Mouse (Mus musculus): ENCODE measurements around the gene H1foo.

H1foo gene

DNA sequence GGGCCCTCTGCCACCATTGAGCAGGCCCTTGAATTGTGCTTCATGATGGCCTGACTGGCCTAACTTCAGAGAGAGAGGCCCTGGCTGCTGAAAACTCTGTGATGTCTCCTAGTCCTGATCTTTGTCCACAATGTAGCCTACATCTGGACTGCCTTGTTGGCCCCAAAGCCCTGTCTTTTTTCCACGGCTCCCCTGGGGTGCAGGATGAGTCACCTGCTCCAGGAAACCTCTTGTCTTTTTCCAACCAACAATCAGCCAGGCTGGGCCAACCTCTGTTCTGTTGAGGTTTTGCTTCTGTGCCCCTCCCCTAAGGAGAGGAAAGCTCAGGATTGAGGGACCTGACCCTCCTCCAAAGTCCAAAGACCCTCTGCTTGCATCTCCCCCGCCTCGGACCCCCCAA, 17.0 kb downstream of the H1foo start:
- DNase-seq (ENCODE audit: low spot score in 2 of 2): no peak

GRCm38 (mm10) chr6:115962439-115963085, 17.8 kb downstream of the H1foo start:
- DNase-seq (ENCODE audit: low spot score in 2 of 2): no peak

DNA sequence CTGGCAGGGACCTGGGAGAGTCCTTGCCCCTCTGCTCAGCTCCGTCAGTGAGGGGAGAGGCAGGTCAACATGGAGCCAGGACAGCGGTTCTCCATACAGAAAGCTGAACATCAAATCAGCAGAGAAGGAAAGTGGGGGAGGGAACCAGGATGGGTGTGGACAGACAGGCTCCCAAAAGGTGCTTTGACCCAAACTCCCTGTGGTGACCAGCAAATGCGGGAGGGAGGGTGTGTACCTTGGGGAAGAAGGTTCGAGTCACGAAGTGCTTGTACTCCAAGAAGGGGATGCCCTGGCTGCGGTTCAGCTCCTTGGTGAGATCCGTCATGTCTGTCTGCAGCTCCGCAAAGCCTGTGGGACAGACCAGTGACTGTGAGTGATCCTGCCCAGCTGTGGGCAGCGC, 18.9 kb downstream of the H1foo start:
- no peak for DNase-seq (ENCODE audit: low spot score in 2 of 2)

GRCm38 (mm10) chr6:115966227-115966966, 21.7 kb downstream of the H1foo start:
- DNase-seq (ENCODE audit: low spot score in 2 of 2): no peak

DNA sequence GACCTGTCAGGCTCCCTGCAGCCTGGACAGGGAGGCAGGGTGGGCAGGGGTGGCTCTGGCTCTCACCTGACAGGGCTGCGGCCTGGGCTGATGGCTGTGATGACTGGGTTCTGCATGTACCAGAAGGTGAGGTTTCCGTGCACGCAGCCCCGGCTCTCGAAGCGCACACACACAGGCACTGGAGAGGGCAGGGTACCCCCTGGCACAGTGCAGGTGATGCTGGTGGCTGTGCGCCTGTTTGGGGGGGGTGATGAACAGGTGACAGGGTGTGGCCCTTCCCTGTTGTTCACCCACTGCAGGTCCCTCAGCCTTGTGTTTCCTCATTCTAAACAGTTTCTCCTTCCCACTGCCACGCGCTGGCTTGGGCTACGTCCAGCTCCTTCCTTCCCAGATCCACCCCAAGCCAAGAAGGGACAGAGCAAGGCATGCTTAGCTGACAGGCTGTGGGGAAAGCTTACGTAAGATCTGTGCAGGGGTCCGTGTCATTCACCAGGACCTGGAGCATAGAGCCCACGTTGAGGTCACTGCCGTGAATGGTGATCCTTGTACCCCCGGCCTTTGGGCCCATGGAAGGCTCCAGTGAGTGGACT, 22.6 kb downstream of the H1foo start:
- DNase-seq (ENCODE audit: low spot score in 2 of 2): no peak

- DNase-seq (ENCODE audit: low spot score in 2 of 2): no peak
These were observed 23.3 kb downstream of the H1foo start for GRCm38 (mm10) chr6:115968086-115968485.

DNA sequence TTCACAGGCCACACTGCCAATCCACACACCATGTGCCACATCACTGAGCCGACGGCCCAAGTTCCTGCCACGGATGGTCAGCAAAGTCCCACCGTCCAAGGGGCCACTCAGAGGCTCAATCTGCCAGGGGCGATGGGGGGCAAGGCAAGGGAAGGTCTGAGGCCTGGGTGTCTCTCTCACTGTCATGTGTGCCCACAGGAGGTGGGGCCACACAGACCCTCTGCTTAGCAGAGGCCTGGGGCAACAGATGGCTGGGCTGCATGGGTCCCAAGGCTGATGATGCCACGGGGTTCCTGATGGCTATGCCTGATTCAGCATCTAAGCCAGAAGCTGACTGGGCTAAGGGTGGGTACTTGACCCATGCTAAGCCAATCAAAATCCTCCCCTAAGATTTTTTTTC, 24.0 kb downstream of the H1foo start:
- no peak for DNase-seq (ENCODE audit: low spot score in 2 of 2)

DNA sequence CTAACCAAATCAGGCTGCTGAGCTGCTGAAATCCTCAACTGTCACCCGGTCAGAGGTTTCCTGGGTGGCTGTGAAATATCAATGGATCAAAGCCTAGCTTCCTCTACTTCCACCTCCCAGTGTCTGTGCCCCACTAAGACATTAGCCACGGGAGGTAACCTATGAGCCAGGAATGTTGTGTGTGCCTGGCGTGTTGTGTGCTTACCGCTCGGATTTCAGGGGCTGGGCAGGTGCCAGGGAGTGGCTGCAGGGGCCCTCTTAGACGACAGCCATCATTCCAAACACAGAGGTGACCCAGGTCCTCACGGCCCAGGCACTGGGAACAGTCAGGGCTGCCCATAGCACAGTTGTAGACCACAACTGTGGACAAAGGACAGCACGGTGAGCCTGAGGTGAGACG, 24.4 kb downstream of the H1foo start:
- no peak for DNase-seq (ENCODE audit: low spot score in 2 of 2)

DNA sequence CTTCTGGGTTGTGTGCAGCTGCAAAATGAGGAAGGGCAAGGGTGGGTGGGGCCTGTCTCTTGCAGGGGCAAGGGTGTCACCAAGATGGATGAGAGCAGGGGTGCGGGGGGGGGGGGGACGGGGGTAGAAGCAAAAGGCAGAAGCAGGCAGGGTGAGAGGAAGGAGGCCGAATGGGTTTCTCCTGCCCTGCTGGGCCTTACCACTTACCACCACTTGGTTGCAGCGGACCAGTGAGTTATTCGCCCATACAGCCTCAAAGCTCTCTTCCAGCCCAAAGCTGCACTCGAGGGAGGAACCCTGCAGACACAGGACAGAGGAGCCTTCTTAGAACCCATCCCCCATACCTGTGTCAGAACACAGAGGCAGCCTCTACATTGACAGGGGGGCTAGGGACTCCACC, 25.2 kb downstream of the H1foo start:
- peak in 1 of 2 experiments; percentile 24 for DNase-seq (ENCODE audit: low spot score in 2 of 2)

DNA sequence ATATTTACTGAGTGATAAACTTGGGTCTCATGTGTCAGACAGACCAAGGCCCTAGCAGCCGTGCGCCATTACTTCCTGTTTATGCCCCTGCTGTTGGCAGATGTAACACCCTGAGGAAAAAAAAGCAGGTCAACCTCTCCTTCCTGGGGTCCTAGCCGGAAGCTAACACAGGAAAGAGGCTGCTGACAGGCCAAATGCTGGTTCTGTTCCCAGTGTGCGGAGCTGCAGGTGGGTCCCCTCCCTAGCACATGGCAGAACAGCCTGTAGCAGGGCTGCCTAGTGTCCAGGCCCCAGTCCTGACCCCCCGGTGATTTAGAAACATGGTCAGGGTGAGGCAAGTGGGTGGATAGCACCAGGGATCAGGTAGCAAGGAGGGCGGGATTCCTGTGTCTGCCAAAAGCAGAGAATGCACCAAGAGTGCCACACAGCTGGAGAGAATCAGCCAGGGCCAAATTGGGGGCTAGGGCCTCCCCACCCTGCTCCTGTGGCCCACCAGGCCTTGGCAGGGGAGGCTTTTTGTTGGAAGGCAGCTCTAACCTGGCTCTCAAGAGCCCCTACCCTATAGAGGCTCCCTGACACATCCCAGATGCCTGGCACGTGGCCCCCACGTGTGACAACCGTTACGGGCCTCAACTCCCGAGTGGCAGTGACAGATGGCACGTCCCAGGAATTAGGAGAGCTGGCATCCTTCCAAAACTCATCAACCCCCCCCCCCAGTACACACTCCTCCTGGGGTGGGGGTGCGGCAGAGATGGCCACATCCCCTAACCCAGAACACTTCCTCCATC, 26.7 kb downstream of the H1foo start:
- no peak for DNase-seq (ENCODE audit: low spot score in 2 of 2)

DNA sequence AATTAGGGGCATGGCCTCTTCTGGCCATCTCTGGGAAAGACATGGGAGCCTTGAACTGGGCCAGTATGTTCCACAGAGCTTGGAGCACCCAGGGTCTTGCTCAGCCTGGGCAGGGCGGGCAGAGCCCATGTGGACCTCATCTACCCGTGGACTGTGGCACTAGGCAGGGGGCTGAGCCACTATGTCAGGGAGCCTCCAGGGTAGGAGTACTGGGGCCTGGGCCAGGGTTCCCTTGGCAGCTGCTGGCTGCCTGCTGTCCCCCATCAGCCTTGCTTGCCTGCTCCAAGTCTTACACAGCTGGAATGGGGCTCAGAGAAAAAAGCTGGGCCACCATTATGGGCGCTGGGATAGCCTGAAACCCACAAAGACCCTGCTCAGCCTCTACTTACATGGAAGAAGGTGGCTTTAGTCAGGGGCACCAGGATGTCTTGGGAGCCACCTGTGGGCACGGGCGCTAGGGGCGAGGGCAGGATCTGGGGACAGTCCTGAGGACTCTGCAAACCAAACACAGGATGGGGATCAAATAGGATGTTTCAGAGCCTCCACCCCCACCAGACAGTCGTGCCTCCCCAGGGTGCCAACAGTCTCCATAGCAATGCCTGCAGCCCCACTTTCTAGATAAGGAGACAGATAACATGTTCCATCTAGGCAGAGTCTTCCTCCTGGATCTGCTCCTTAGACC, 27.5 kb downstream of the H1foo start:
- DNase-seq (ENCODE audit: low spot score in 2 of 2): no peak

DNA sequence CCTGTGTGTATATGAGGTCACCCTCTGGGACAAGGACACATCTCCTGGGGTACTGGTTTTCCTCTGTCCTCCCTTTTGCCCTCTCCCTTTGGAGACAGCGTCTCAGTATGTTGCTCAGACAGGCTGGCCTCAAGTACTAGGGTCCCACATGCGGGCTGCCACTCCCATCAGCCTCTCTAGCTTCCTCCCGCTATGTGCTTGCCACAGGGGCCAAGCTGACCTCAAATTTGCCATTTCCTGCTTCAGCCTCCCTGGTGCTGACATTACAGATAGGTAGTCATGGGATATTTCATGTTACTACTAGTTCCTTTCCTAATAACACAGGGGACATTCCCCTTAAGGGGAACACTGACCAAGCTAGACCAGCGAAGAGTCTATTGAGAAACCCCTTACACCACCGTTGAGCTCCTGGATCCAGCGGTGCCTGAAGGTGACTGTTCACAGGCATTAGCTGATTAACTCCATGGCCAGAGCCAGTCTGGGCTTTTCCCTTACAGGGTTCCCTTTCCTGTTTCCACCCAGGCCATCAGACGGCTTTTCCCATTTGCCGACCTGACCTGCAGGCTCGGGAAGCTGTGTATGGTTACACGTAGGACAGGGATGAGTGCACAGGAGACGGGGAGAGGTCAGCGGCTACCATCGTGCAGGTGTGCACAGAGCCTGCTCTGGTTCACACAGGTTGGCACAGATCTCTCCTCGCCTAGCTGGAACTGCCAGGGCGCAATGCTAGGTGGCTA, 28.6 kb downstream of the H1foo start:
- no peak for DNase-seq (ENCODE audit: low spot score in 2 of 2)

- DNase-seq (ENCODE audit: low spot score in 2 of 2): no peak
These were observed 29.3 kb downstream of the H1foo start for GRCm38 (mm10) chr6:115973881-115974662.

GRCm38 (mm10) chr6:115975606-115976005, 30.9 kb downstream of the H1foo start:
- no peak for DNase-seq (ENCODE audit: low spot score in 2 of 2)

GRCm38 (mm10) chr6:115977810-115978209, 33.1 kb downstream of the H1foo start:
- no peak for DNase-seq (ENCODE audit: low spot score in 2 of 2)

DNA sequence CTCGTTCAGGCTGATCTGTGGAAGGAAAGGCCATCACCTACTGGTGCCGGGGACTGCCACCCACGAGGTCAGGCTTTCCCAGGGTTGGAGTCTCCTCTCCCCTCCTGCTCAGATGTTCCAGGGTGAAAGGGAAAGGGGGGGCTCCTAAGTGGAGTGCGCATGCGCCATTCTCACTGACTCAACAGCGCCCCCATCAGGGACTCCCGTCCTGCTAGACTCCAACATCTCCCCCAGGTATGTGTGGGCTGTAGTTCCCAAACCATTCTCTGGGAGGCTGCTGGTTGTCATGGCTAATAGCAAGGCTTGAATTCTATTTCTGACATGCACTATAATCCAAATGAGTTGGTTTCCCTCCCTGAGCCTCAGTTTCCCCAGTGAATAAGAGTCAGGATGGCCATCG, 33.9 kb downstream of the H1foo start:
- DNase-seq (ENCODE audit: low spot score in 2 of 2): no peak

GRCm38 (mm10) chr6:115982889-115983288, 38.2 kb downstream of the H1foo start:
- DNase-seq (ENCODE audit: low spot score in 2 of 2): no peak

- no peak for DNase-seq (ENCODE audit: low spot score in 2 of 2)
These were observed 38.7 kb downstream of the H1foo start for GRCm38 (mm10) chr6:115983306-115984038.

DNA sequence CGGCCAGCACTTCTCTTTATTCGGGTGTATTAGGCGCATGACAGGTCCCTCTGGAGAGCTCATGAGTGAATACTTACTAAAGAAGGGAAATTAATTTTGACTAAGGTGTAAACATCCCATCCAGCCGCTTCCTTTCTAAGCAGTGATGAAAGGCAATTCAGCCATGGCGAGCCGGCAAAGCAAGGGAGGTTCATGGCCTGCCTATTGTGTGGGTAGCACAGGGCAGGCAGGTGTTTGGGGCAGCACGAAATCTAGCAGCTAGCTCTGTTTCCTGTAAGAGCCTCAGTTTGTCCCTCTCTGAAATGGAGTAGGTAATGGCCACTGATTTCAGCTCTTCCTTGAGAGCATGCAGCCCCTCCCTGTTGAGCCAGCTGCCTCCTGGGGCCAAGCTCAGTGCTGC, 39.8 kb downstream of the H1foo start:
- DNase-seq (ENCODE audit: low spot score in 2 of 2): no peak

DNA sequence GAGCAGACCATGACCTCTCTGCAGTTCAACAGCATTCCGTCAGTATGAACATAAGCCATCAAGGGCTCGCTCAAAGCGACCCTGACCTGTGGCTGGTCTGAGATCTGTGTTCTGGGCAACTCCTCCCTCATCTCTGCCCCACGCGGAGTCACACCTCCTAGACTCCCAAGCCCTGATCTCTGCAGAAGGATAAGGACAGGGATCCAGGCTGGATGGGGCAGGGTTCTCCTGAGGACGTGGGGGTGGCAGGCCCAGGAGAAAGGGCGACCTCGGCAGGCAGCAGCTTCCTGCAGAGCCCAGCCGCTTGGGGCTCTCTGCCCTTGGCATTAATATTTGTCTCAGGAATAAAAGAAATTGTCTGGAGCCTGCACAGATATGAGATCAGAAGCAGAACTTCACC, 40.9 kb downstream of the H1foo start:
- no peak for DNase-seq (ENCODE audit: low spot score in 2 of 2)

All from spleen, postnatal 14 days (tissue).